Mouse (Mus musculus) brown adipose tissue, adult 24 weeks (tissue): ENCODE data around the gene A3galt2. TPM values are rescaled to one million over a fixed set of nuclear protein-coding genes. Genes with fewer than 3 reads are reported as not detected.

ENCODE experiments used
- H3K27ac ChIP-seq: fragments of 200-500 bp; replicated peaks from 2 replicates; pipeline ENCODE4 v1.5.1; 2012; ENCODE audit warnings: low read depth, mild to moderate bottlenecking, low read length
- H3K4me1 ChIP-seq: fragments of 200-500 bp; 2 replicates; pipeline ENCODE4 v1.6.1; 2012; ENCODE audit warnings: low read length, mixed read lengths; ENCODE audit not compliant: control insufficient read depth, insufficient read depth, insufficient read length
- H3K4me3 ChIP-seq: fragments of 200-500 bp; 2 replicates; pipeline ENCODE4 v1.5.1; 2012; ENCODE audit warnings: low read depth, mild to moderate bottlenecking, low read length, moderate library complexity; ENCODE audit not compliant: insufficient read depth
- polyA plus RNA-seq: library from polyadenylated mRNA; stranded (reverse); fragments of >200 nt; gene quantifications from 2 replicates; pipeline ENCODE4 v1.2.4, GENCODE M21; 2012; ENCODE audit not compliant: missing spikeins, insufficient read depth, insufficient read length

A3galt2 gene
- polyA plus RNA-seq, 1 experiment = not detected

- Histone ChIP-seq H3K4me1 (no peaks in the 10 kb centered on the region), H3K4me3 (no peak overlapping the region), H3K27ac (no peak overlapping the region)
These were observed 4.0 kb downstream of the A3galt2 start for GRCm38 (mm10) chr4:128759214-128759613.

- no peaks in the 10 kb centered on the region for H3K4me1 ChIP-seq
- H3K27ac ChIP-seq = no peak overlapping the region
- H3K4me3 ChIP-seq = no peak overlapping the region
These were observed 4.9 kb downstream of the A3galt2 start for GRCm38 (mm10) chr4:128760029-128760428.

- Histone ChIP-seq H3K27ac (no peak overlapping the region), H3K4me3 (no peak overlapping the region), H3K4me1 (peaks cover 2% of the 10 kb centered on the region; the same call in 1 of the 2 replicates)
These were observed 11.8 kb downstream of the A3galt2 start for GRCm38 (mm10) chr4:128766929-128767328.

- Histone ChIP-seq H3K4me3 (no peak overlapping the region), H3K4me1 (peaks cover 2% of the 10 kb centered on the region; the same call in 1 of the 2 replicates), H3K27ac (no peak overlapping the region)
These were observed 13.0 kb downstream of the A3galt2 start for GRCm38 (mm10) chr4:128768120-128768519.

- Histone ChIP-seq H3K27ac (no peak overlapping the region), H3K4me3 (no peak overlapping the region), H3K4me1 (peaks cover 2% of the 10 kb centered on the region; the same call in 1 of the 2 replicates)
These were observed 14.6 kb downstream of the A3galt2 start for GRCm38 (mm10) chr4:128769569-128770355.

GRCm38 (mm10) chr4:128770698-128771097, 15.5 kb downstream of the A3galt2 start:
- H3K4me1 ChIP-seq = peaks cover 2% of the 10 kb centered on the region; the same call in 1 of the 2 replicates
- H3K27ac ChIP-seq = no peak overlapping the region
- H3K4me3 ChIP-seq = no peak overlapping the region

GRCm38 (mm10) chr4:128773820-128774219, 18.7 kb downstream of the A3galt2 start:
- H3K27ac ChIP-seq = no peak overlapping the region
- peaks cover 2% of the 10 kb centered on the region; the same call in 1 of the 2 replicates for H3K4me1 ChIP-seq
- H3K4me3 ChIP-seq = no peak overlapping the region

- Histone ChIP-seq H3K27ac (no peak overlapping the region), H3K4me1 (peaks cover 2% of the 10 kb centered on the region; the same call in 1 of the 2 replicates)
These were observed 19.3 kb downstream of the A3galt2 start for GRCm38 (mm10) chr4:128774467-128774866.

GRCm38 (mm10) chr4:128776568-128777289, 21.6 kb downstream of the A3galt2 start:
- Histone ChIP-seq H3K4me3 (no peak overlapping the region), H3K27ac (no peak overlapping the region), H3K4me1 (no peaks in the 10 kb centered on the region)

More at GRCm38 (mm10) chr4:128774467-128774866, 19.3 kb downstream of the A3galt2 start:
- no peak overlapping the region for H3K4me3 ChIP-seq

GRCm38 (mm10) chr4:128777593-128777992, 22.4 kb downstream of the A3galt2 start:
- no peaks in the 10 kb centered on the region for H3K4me1 ChIP-seq
- no peak overlapping the region for H3K4me3 ChIP-seq
- H3K27ac ChIP-seq = no peak overlapping the region

GRCm38 (mm10) chr4:128782037-128782436, 26.9 kb downstream of the A3galt2 start:
- Histone ChIP-seq H3K4me3 (no peak overlapping the region), H3K27ac (no peak overlapping the region), H3K4me1 (no peaks in the 10 kb centered on the region)

GRCm38 (mm10) chr4:128782645-128783044, 27.5 kb downstream of the A3galt2 start:
- H3K4me1 ChIP-seq = no peaks in the 10 kb centered on the region
- H3K27ac ChIP-seq = no peak overlapping the region
- H3K4me3 ChIP-seq = no peak overlapping the region

- H3K4me3 ChIP-seq = no peak overlapping the region
- no peaks in the 10 kb centered on the region for H3K4me1 ChIP-seq
- no peak overlapping the region for H3K27ac ChIP-seq
These were observed 29.9 kb downstream of the A3galt2 start for GRCm38 (mm10) chr4:128784950-128785631.

GRCm38 (mm10) chr4:128785921-128786654, 30.9 kb downstream of the A3galt2 start:
- H3K4me3 ChIP-seq = no peak overlapping the region

More at GRCm38 (mm10) chr4:128785921-128786654, 30.9 kb downstream of the A3galt2 start:
- H3K4me1 ChIP-seq = no peaks in the 10 kb centered on the region
- no peak overlapping the region for H3K27ac ChIP-seq
